Mouse (Mus musculus) liver, embryonic 15.5 days (tissue): ENCODE results near the gene Med15. TPM values are rescaled to one million over a fixed set of nuclear protein-coding genes. Genes with fewer than 3 reads are reported as not detected.

ENCODE experiments used
- ATAC-seq: fragments of 200-750 bp; cut with Nextera tagmentation; 2 replicates; pipeline ENCODE4 v1.8.0; 2017; ENCODE audit warnings: moderate number of reproducible peaks, mild to moderate bottlenecking, moderate library complexity; ENCODE audit not compliant: insufficient read depth
- H3K27ac ChIP-seq: fragments of 300-500 bp; sonication (generic); replicated peaks from 2 replicates; pipeline ENCODE4 v1.5.1; 2015; ENCODE audit warnings: mild to moderate bottlenecking, inconsistent platforms
- H3K27me3 ChIP-seq: fragments of 300-500 bp; sonication (generic); 2 replicates; pipeline ENCODE4 v1.6.1; 2015; ENCODE audit warnings: mild to moderate bottlenecking, inconsistent platforms
- H3K36me3 ChIP-seq: fragments of 300-500 bp; sonication (generic); replicated peaks from 2 replicates; pipeline ENCODE4 v1.6.1; 2015; ENCODE audit warnings: moderate library complexity, mild to moderate bottlenecking, inconsistent platforms
- H3K4me1 ChIP-seq: fragments of 300-500 bp; sonication (generic); replicated peaks from 2 replicates; pipeline ENCODE4 v1.6.1; 2015; ENCODE audit warnings: inconsistent platforms
- H3K4me2 ChIP-seq: fragments of 300-500 bp; sonication (generic); 2 replicates; pipeline ENCODE4 v1.6.1; 2015; ENCODE audit warnings: moderate library complexity, mild to moderate bottlenecking, inconsistent platforms
- H3K4me3 ChIP-seq: fragments of 300-500 bp; sonication (generic); replicated peaks from 2 replicates; pipeline ENCODE4 v1.5.1; 2015; ENCODE audit warnings: mild to moderate bottlenecking, inconsistent platforms
- H3K9ac ChIP-seq: fragments of 300-500 bp; sonication (generic); 2 replicates; pipeline ENCODE4 v1.6.1; 2015; ENCODE audit warnings: moderate library complexity, mild to moderate bottlenecking, inconsistent platforms
- H3K9me3 ChIP-seq: fragments of 300-500 bp; sonication (generic); replicated peaks from 2 replicates; pipeline ENCODE4 v1.6.1; 2016; ENCODE audit warnings: inconsistent platforms
- WGBS: fragments of 180-500 bp; shearing (Covaris S2); methylation state at CpG from one replicate; pipeline ENCODE4 v1.1.7; 2015; ENCODE audit warnings: mixed read lengths; ENCODE audit not compliant: insufficient replicate concordance; 5-methylcytosine and 5-hydroxymethylcytosine counted together
- polyA plus RNA-seq: library from polyadenylated mRNA; unstranded; fragments of >200 nt; fragmentation: Nextera tagmentation; extraction: Ambion mirVana; gene quantifications from 2 replicates; pipeline ENCODE4 v1.2.1, GENCODE M21; 2015

Gene Med15
- 15.9 and 17.1 TPM in 2 replicates for polyA plus RNA-seq

DNA sequence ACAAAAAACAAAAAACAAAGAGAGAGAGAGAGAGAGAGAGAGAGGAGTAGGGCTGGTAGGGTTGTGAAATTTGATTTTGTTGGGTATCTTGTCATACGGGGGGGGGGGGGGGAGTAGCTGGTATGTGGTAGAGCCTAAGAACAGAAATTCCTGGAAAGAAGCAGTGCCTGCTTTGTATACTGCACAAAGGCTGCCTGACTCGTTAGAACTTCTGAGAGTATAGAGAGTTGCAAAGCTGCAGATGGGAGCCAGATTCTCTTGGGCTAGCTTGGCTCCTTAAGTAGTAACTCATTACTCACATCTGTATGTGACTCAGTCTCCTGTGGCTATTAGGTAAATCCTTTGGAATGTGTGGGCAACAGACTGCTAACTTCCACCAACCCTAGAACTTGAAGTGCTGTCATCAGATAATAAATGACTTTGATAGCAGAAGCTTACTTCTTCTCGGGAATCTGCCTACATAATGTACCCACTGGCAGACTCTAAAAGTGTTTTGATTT lies at the start of gene Med15:
Med15 (minus strand) TSS at position 51 of the 500 bp plus-strand sequence.
- Histone ChIP-seq H3K27ac (no peak within 1 kb of the TSS), H3K4me1 (no peaks in the 10 kb centered on the region), H3K9ac (no peak within 1 kb of the TSS), H3K27me3 (peaks cover 40% of the 10 kb centered on the region), H3K9me3 (no peaks in the 10 kb centered on the region), H3K36me3 (no peaks in the 10 kb centered on the region), H3K4me3 (no peak within 1 kb of the TSS), H3K4me2 (no peak within 1 kb of the TSS)
- ATAC-seq = no peak
- whole genome bisulfite sequencing = 28% methylated on average over 3 of the region's 3 CpGs

DNA sequence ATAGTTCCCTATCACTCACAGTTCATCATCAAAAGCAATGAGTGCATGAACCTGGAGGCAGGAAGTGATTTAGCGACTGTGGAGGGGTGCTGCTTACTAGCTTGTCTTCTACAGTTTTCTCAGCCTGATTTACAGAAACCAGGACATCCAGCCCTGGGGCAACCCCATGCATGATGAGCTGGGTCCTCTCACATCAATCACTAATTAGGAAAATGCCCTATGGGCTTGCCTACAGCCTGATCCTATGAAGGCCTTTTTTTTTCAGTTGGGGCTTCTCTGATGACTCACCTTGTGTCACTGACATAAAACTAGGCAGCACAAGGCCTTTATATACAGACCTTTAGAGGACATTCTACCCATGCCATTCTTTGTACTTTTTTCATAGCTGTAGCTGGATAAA lies 47.0 kb upstream of the Med15 start:
- Histone ChIP-seq H3K4me3 (no peak overlapping the region), H3K36me3 (peaks cover 38% of the 10 kb centered on the region), H3K27ac (no peak overlapping the region), H3K4me2 (no peak overlapping the region), H3K9ac (no peak overlapping the region), H3K27me3 (no peaks in the 10 kb centered on the region), H3K4me1 (no peaks in the 10 kb centered on the region), H3K9me3 (no peaks in the 10 kb centered on the region)
- no peak for ATAC-seq
- WGBS = 58% methylated on average over 1 of the region's 1 CpGs

DNA sequence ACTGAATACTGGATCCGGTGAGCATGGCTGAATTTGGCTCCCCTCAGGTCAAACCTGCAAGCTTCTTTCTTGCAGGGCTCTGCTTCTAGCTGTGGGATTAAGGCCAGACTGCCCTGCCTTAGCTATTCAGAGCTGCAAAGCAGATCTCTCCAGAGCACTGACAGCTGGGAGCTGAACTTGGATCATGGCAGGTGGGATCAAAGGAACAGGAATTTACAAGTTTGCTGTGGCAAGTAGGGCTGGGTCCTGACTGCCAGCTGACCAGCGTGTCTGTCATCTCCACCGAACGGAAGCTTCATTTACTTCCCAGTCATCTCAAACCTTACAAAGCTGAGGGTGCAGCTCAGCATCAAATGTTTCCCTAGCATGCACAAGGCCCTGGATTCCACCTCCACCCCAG lies 45.5 kb upstream of the Med15 start:
- H3K4me3 ChIP-seq = no peak overlapping the region
- WGBS = 57% methylated on average over 4 of the region's 4 CpGs
- H3K4me2 ChIP-seq = no peak overlapping the region
- H3K27me3 ChIP-seq = no peaks in the 10 kb centered on the region
- H3K9me3 ChIP-seq = no peaks in the 10 kb centered on the region
- peaks cover 26% of the 10 kb centered on the region for H3K36me3 ChIP-seq
- no peaks in the 10 kb centered on the region; the same call in 1 of the 2 replicates for H3K4me1 ChIP-seq
- H3K9ac ChIP-seq = no peak overlapping the region
- no peak for ATAC-seq
- no peak overlapping the region for H3K27ac ChIP-seq

- no peak for ATAC-seq
- no peaks in the 10 kb centered on the region for H3K27me3 ChIP-seq
- no peak overlapping the region for H3K9ac ChIP-seq
- no peaks in the 10 kb centered on the region for H3K9me3 ChIP-seq
- peaks cover 3% of the 10 kb centered on the region; the same call in 1 of the 2 replicates for H3K4me1 ChIP-seq
- H3K27ac ChIP-seq = no peak overlapping the region
- no peak overlapping the region for H3K4me3 ChIP-seq
- WGBS = 56% methylated on average over 11 of the region's 11 CpGs
- no peak overlapping the region for H3K4me2 ChIP-seq
- H3K36me3 ChIP-seq = peaks cover 28% of the 10 kb centered on the region
Observed at GRCm38 (mm10) chr16:17776828-17777227, 44.1 kb upstream of the Med15 start.

GRCm38 (mm10) chr16:17771117-17771865 lies 38.6 kb upstream of the Med15 start:
- WGBS = 68% methylated on average over 4 of the region's 4 CpGs
- H3K27me3 ChIP-seq = no peaks in the 10 kb centered on the region
- peaks cover 11% of the 10 kb centered on the region; the same call in 1 of the 2 replicates for H3K4me1 ChIP-seq
- no peak overlapping the region for H3K4me3 ChIP-seq
- no peaks in the 10 kb centered on the region for H3K9me3 ChIP-seq
- no peak for ATAC-seq
- no peak overlapping the region for H3K9ac ChIP-seq
- H3K27ac ChIP-seq = no peak overlapping the region
- peaks cover 6% of the 10 kb centered on the region for H3K36me3 ChIP-seq
- H3K4me2 ChIP-seq = no peak overlapping the region

GRCm38 (mm10) chr16:17768834-17769233 lies 36.1 kb upstream of the Med15 start:
- Histone ChIP-seq H3K9me3 (no peaks in the 10 kb centered on the region), H3K4me2 (0 out of 2 replicates have a peak overlapping the region, but pooled peaks have one; percentile 3), H3K4me3 (no peak overlapping the region), H3K9ac (no peak overlapping the region), H3K27me3 (no peaks in the 10 kb centered on the region), H3K36me3 (peaks cover 10% of the 10 kb centered on the region), H3K4me1 (peaks cover 24% of the 10 kb centered on the region), H3K27ac (peak overlapping the region; percentile 72)
- WGBS = 53% methylated on average over 7 of the region's 7 CpGs
- ATAC-seq = peak; percentile 78

GRCm38 (mm10) chr16:17764108-17764511 lies 31.4 kb upstream of the Med15 start:
- 0 out of 2 replicates have a peak, but pooled peaks cover 4% of the 10 kb centered on the region for H3K36me3 ChIP-seq
- peak overlapping the region; percentile 23; the same call in 1 of the 2 replicates for H3K4me2 ChIP-seq
- no peaks in the 10 kb centered on the region for H3K9me3 ChIP-seq
- peak; percentile 17; the same call in 1 of the 2 replicates for ATAC-seq
- WGBS = 49% methylated on average over 4 of the region's 4 CpGs
- no peak overlapping the region for H3K4me3 ChIP-seq
- H3K4me1 ChIP-seq = peaks cover 61% of the 10 kb centered on the region
- peak overlapping the region; percentile 11; the same call in 1 of the 2 replicates for H3K9ac ChIP-seq
- H3K27ac ChIP-seq = peak overlapping the region; percentile 0; the same call in 1 of the 2 replicates
- peaks cover 13% of the 10 kb centered on the region for H3K27me3 ChIP-seq

- H3K9me3 ChIP-seq = no peaks in the 10 kb centered on the region
- H3K4me3 ChIP-seq = no peak overlapping the region
- WGBS = 11% methylated on average over 1 of the region's 1 CpGs
- peak overlapping the region; percentile 98 for H3K4me2 ChIP-seq
- H3K27ac ChIP-seq = peak overlapping the region; percentile 45; the same call in 1 of the 2 replicates
- ATAC-seq = peak; percentile 48
- H3K36me3 ChIP-seq = 0 out of 2 replicates have a peak, but pooled peaks cover 4% of the 10 kb centered on the region
- peaks cover 20% of the 10 kb centered on the region for H3K27me3 ChIP-seq
- no peak overlapping the region for H3K9ac ChIP-seq
- H3K4me1 ChIP-seq = peaks cover 60% of the 10 kb centered on the region
Observed at GRCm38 (mm10) chr16:17761074-17761473, 28.4 kb upstream of the Med15 start.

GRCm38 (mm10) chr16:17760657-17761056 lies 28.0 kb upstream of the Med15 start:
- no peaks in the 10 kb centered on the region for H3K9me3 ChIP-seq
- peak overlapping the region; percentile 45; the same call in 1 of the 2 replicates for H3K27ac ChIP-seq
- no peak overlapping the region for H3K9ac ChIP-seq
- ATAC-seq = 0 out of 2 replicates have a peak, but pooled peaks have one; percentile 49
- H3K4me1 ChIP-seq = peaks cover 56% of the 10 kb centered on the region
- H3K4me2 ChIP-seq = peak overlapping the region; percentile 98
- H3K36me3 ChIP-seq = 0 out of 2 replicates have a peak, but pooled peaks cover 4% of the 10 kb centered on the region
- peak overlapping the region; percentile 61; the same call in 1 of the 2 replicates for H3K4me3 ChIP-seq
- peaks cover 20% of the 10 kb centered on the region for H3K27me3 ChIP-seq
- 19% methylated on average over 8 of the region's 8 CpGs for WGBS

- H3K27me3 ChIP-seq = peaks cover 20% of the 10 kb centered on the region
- no peaks in the 10 kb centered on the region for H3K36me3 ChIP-seq
- 2% methylated on average over 54 of the region's 54 CpGs for WGBS
- H3K4me3 ChIP-seq = peak overlapping the region; percentile 61
- ATAC-seq = peak; percentile 43
- H3K4me2 ChIP-seq = peak overlapping the region; percentile 98
- no peaks in the 10 kb centered on the region for H3K9me3 ChIP-seq
- H3K9ac ChIP-seq = peak overlapping the region; percentile 63
- H3K4me1 ChIP-seq = peaks cover 53% of the 10 kb centered on the region
- H3K27ac ChIP-seq = 0 out of 2 replicates have a peak overlapping the region, but pooled peaks have one; percentile 41
Observed at GRCm38 (mm10) chr16:17759813-17760321, 27.2 kb upstream of the Med15 start.

DNA sequence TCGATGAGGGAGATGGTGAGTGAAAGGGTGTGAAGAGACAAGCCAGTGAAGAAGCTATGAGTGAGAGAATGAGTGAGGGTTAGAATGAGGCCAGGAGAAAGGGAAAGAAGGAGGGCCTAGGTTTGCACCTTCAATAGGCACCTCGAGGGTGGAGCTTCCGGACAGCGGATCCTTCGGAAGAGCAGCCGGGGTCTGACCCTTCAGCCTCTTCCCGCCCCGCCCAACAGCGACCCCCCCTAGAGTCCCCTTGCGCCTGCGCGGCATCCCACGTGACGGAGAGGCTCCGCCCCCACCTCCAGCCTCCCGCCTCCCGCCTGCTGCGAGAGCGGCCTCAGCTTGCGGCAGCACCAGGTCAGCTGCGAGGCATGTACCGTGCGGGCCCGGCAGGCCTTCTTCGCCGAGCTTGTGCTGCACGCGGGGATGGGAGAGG lies 26.7 kb upstream of the Med15 start, which contains the start of gene Klhl22:
Klhl22 (plus strand) TSS at position 275 of the 430 bp plus-strand sequence.
- Histone ChIP-seq H3K36me3 (no peaks in the 10 kb centered on the region), H3K9ac (peak within 1 kb of the TSS; percentile 63), H3K4me2 (peak within 1 kb of the TSS; percentile 98), H3K27ac (0 out of 2 replicates have a peak within 1 kb of the TSS, but pooled peaks have one; percentile 41), H3K27me3 (peaks cover 20% of the 10 kb centered on the region), H3K4me1 (peaks cover 53% of the 10 kb centered on the region), H3K9me3 (no peaks in the 10 kb centered on the region), H3K4me3 (peak within 1 kb of the TSS; percentile 61)
- WGBS = under 1% methylated on average over 24 of the region's 28 CpGs
- peak; percentile 78 for ATAC-seq
